Mouse (Mus musculus) stomach, embryonic 15.5 days (tissue): ENCODE results near the gene Bcl7a. TPM values are rescaled to one million over a fixed set of nuclear protein-coding genes. Genes with fewer than 3 reads are reported as not detected.

Source experiments
- ATAC-seq: fragments of 200-750 bp; cut with Nextera tagmentation; 2 replicates; pipeline ENCODE4 v1.8.0; 2017; ENCODE audit warnings: low read depth, moderate number of reproducible peaks, moderate TSS enrichment; ENCODE audit not compliant: insufficient read depth, low FRiP score
- H3K27ac ChIP-seq: fragments of 300-500 bp; sonication (generic); 2 replicates; pipeline ENCODE4 v1.5.1; 2015; ENCODE audit warnings: mild to moderate bottlenecking, inconsistent platforms
- H3K27me3 ChIP-seq: fragments of 300-500 bp; sonication (generic); replicated peaks from 2 replicates; pipeline ENCODE4 v1.6.1; 2015; ENCODE audit warnings: inconsistent platforms
- H3K36me3 ChIP-seq: fragments of 300-500 bp; sonication (generic); 2 replicates; pipeline ENCODE4 v1.6.1; 2015; ENCODE audit warnings: inconsistent platforms
- H3K4me1 ChIP-seq: fragments of 300-500 bp; sonication (generic); 2 replicates; pipeline ENCODE4 v1.6.1; 2015; ENCODE audit warnings: inconsistent platforms
- H3K4me2 ChIP-seq: fragments of 300-500 bp; sonication (generic); 2 replicates; pipeline ENCODE4 v1.6.1; 2015; ENCODE audit warnings: mild to moderate bottlenecking, inconsistent platforms
- H3K4me3 ChIP-seq: fragments of 300-500 bp; sonication (generic); replicated peaks from 2 replicates; pipeline ENCODE4 v1.5.1; 2015; ENCODE audit warnings: inconsistent platforms
- H3K9ac ChIP-seq: fragments of 300-500 bp; sonication (generic); 2 replicates; pipeline ENCODE4 v1.6.1; 2015; ENCODE audit warnings: inconsistent platforms
- H3K9me3 ChIP-seq: fragments of 300-500 bp; sonication (generic); 2 replicates; pipeline ENCODE4 v1.6.1; 2016; ENCODE audit warnings: inconsistent platforms
- WGBS: fragments of 180-500 bp; shearing (Covaris S2); methylation state at CpG from one replicate; pipeline ENCODE4 v1.1.7; 2015; 5-methylcytosine and 5-hydroxymethylcytosine counted together
- polyA plus RNA-seq: library from polyadenylated mRNA; unstranded; fragments of >200 nt; fragmentation: Nextera tagmentation; extraction: Ambion mirVana; gene quantifications from 2 replicates; pipeline ENCODE4 v1.2.1, GENCODE M21; 2015

Gene Bcl7a
- polyA plus RNA-seq, 1 experiment from 2014 or later: 19.9 TPM

DNA sequence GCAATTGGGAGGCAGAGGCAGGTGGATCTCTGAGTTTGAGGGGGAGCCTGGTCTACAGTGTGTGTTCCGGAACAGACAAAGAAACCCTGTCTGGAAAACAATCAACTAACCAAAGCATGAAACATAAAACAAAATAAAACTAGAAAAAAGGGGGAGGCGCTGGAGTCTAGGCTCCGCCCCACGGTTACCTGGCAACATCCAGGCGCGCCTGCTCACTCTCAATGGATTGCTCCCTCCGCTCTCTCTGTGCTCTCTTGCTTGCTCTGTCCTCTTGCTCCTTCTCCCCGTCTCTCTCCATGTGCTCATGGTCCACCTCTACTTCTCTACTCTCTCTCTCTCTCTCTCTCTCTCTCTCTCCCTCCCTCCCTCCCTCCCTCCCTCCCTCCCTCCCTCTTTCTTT lies 39.1 kb downstream of the Bcl7a start:
- 90% methylated on average over 8 of the region's 8 CpGs for WGBS

DNA sequence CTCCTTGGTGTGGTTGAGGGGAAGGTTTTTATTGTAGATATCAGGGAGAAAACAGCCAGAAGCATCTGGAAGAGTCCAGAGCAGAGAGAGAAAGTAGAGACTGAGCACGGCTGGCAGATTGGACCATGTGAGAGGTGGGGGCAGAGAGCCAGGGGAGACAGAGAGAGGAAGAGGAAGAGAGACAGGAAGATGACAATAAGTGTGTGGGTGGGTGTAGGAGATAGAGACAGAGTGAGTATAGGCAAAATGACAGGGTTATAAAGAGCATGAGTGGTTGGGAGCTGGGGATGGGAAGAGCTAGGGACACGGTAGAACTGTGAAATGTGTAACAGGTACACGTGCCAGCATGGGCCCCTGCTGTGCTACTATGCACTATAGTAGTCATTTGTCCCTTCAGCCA lies 44.8 kb downstream of the Bcl7a start:
- peaks cover 6% of the 10 kb centered on the region; the same call in 1 of the 2 replicates for H3K4me1 ChIP-seq
- H3K9ac ChIP-seq: no peak overlapping the region
- H3K27me3 ChIP-seq: no peaks in the 10 kb centered on the region
- no peak overlapping the region for H3K27ac ChIP-seq
- H3K4me2 ChIP-seq: no peak overlapping the region
- no peaks in the 10 kb centered on the region for H3K36me3 ChIP-seq
- no peak for ATAC-seq
- WGBS: 29% methylated on average over 3 of the region's 3 CpGs
- no peak overlapping the region for H3K4me3 ChIP-seq
- H3K9me3 ChIP-seq: no peaks in the 10 kb centered on the region

More for the DNA sequence above, 39.1 kb downstream of the Bcl7a start:
- Histone ChIP-seq H3K9me3 (no peaks in the 10 kb centered on the region), H3K27ac (no peak overlapping the region), H3K4me1 (no peaks in the 10 kb centered on the region), H3K27me3 (0 out of 2 replicates have a peak, but pooled peaks cover 3% of the 10 kb centered on the region), H3K9ac (no peak overlapping the region), H3K4me3 (no peak overlapping the region), H3K36me3 (no peaks in the 10 kb centered on the region), H3K4me2 (no peak overlapping the region)
- no peak for ATAC-seq

DNA sequence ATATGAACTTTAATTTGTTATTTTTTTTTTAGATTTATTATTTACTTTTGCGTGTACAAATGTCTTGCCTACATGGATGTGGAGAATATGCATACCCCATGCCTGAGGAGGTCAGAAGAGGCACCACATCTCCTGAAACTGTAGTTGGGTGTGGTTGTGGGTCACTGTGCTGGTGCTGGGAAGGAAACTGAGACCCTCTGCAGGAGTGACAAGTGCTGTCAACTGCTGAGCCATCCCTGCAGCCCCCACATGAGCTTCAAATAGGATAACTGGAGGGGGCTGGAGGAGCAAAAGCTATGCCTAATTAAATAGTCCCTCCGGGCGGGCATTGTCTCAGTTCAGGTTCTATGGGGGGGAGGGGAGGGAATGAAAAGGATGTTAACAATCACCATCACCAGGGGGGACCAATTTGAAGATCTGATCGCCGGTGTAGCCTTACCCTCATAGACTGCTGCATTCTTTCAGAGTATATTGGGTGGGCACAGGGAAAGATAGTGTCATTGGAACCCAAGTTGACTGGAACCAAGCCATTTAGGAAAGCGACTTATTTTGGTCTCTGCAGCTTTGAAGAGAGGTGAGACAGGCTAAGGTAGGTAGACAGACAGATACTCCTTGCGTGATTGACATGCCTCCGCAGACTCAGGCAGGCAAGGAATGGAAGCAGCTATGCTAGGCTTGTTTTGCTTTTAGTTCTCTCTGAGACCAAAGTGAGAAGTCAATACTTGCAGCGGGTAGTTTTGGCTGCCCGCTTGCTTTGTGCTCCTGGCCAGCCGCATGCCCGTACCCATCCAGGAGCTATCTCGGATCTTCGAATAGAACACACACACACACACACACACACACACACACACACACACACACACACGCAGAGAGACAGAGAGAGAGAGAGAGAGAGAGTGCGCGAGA lies 47.2 kb downstream of the Bcl7a start:
- H3K27ac ChIP-seq: no peak overlapping the region
- peaks cover 6% of the 10 kb centered on the region for H3K4me1 ChIP-seq
- H3K36me3 ChIP-seq: no peaks in the 10 kb centered on the region
- no peaks in the 10 kb centered on the region for H3K9me3 ChIP-seq
- peak overlapping the region; percentile 31 for H3K4me3 ChIP-seq
- peak overlapping the region; percentile 53 for H3K4me2 ChIP-seq
- no peak for ATAC-seq
- 11% methylated on average over 16 of the region's 17 CpGs for WGBS
- H3K27me3 ChIP-seq: no peaks in the 10 kb centered on the region
- H3K9ac ChIP-seq: no peak overlapping the region

DNA sequence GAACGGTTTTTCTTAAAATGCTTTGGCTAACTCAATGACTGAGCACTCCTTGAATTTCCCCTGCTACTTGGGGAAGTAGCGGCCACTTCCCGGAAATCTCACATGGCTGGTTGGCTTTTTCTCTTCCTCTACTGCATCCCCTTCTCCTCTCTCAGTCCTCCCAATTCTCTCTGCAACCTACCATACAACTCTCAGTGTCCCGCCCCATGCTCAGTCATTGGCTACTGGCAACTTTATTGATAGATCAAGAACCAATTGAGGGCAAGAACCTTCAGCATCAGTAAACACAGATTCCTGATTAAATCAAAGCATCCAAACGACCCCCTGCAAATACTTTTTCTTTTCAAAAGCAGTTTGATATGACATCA lies 47.8 kb downstream of the Bcl7a start:
- Histone ChIP-seq H3K4me1 (peaks cover 12% of the 10 kb centered on the region), H3K36me3 (no peaks in the 10 kb centered on the region), H3K9me3 (no peaks in the 10 kb centered on the region), H3K4me3 (peak overlapping the region; percentile 31), H3K27me3 (no peaks in the 10 kb centered on the region), H3K27ac (no peak overlapping the region), H3K4me2 (peak overlapping the region; percentile 53), H3K9ac (no peak overlapping the region)
- 12% methylated on average over 5 of the region's 5 CpGs for WGBS
- ATAC-seq: no peak

DNA sequence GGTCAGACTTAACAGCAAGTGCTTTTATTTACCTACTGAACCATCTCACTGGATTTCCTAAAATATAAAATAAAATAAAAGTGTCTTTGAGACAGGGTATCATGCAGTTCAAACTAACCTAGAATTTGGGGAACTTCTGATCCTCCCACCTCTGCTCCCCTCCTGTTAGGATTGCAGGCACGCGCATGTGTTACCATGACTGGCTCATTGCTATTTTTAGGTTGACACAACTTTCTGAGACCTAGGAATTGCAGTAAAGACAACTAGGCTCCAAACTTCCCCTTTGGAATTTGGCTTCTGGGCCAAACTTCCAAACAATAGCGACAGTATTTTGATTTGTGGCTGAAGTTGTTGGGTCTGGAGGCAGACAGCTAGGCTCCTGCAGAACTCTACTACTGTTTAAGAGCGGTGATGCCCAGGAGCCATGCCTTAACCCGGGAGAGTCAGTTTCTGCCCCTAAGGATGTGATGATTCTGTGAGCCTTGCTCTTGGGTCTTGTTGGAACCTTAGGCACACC lies 50.2 kb downstream of the Bcl7a start:
- Histone ChIP-seq H3K4me3 (peak overlapping the region; percentile 89), H3K4me1 (peaks cover 28% of the 10 kb centered on the region), H3K27ac (peak overlapping the region; percentile 90), H3K9ac (no peak overlapping the region), H3K27me3 (no peaks in the 10 kb centered on the region), H3K4me2 (peak overlapping the region; percentile 75), H3K36me3 (no peaks in the 10 kb centered on the region), H3K9me3 (no peaks in the 10 kb centered on the region)
- 12% methylated on average over 5 of the region's 5 CpGs for WGBS
- ATAC-seq: 0 out of 2 replicates have a peak, but pooled peaks have one; percentile 3

DNA sequence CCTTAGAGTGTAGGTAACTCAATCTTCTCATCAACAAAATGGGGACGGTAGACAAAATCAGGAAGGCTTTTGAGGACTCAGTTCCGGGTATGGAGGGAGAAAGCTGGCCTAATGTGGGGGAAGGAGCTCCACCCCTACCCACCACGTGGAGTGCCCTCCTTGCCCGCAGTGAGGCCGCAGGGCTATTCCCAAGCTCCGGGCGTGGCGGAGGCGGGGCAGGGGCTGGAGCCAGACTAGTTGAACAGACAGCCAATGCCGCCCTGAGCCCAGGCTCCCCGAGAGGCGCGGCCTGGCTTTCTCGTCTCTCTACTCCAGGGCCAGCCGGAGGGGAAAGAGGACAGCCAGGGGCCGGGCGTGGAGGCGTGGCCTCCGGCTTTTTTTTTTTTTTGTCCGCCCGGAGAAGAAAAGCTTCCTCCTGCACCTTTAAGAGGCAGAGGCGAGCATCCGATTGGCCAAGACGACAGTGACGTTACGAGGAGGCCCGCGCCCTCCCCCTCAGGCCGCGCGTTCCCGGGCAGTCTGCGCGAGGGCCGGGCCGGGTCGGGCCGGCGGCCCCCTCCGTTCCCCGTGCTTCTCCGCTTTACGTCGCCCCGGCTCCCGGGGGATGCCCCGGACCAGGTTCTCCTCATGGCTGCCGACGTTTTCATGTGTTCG lies 50.8 kb downstream of the Bcl7a start, which contains the start of gene Mlxip:
Mlxip (plus strand) TSS at position 496 of the 654 bp plus-strand sequence.
- Histone ChIP-seq H3K9me3 (no peaks in the 10 kb centered on the region), H3K27ac (peak within 1 kb of the TSS; percentile 90), H3K4me3 (peak within 1 kb of the TSS; percentile 89), H3K27me3 (no peaks in the 10 kb centered on the region), H3K9ac (peak within 1 kb of the TSS; percentile 90), H3K36me3 (no peaks in the 10 kb centered on the region), H3K4me1 (peaks cover 28% of the 10 kb centered on the region), H3K4me2 (peak within 1 kb of the TSS; percentile 75)
- peak; percentile 98 for ATAC-seq
- WGBS: under 1% methylated on average over 42 of the region's 50 CpGs

DNA sequence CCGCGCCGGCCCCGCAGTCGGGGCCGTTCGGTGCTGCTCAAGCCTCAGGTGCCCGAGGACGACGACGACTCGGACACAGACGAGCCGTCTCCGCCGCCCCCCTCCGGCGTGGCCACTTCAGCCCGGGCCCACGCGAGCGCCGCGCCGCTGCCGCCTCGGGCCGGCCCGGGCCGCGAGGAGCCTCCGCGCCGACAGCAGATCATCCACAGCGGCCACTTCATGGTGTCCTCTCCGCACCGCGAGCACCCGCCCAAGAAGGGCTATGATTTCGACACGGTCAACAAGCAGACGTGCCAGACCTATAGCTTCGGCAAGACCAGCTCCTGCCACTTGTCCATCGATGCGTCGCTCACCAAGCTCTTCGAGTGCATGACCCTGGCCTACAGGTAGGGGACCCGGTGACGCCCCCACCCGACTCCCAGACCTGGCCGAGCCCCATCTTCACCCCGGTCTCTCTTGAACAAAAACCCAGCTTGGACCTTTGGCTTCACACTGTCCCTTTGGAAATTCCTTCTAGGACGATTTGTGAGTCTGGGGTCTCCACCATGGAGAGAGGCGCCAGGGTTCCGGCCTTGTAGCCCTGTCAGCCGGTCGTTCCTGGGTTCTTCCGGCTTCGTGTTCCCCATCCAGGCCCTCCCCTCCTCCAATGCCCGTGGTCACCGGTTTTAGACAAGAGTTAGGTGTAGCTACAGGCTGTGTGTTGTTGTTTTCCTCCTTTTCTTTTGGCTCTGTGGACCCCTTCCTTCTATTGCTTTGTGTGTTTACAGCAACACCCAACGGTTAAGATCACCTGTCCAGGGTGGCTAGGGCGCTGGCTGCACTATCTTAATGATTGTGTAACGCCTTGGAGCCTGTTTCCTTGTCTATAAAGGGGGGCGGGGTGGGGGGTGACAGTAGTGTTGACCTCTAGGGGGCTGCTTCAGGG lies 51.6 kb downstream of the Bcl7a start:
- Histone ChIP-seq H3K9me3 (no peaks in the 10 kb centered on the region), H3K9ac (peak overlapping the region; percentile 90), H3K4me2 (peak overlapping the region; percentile 75), H3K27me3 (no peaks in the 10 kb centered on the region), H3K36me3 (no peaks in the 10 kb centered on the region), H3K4me3 (peak overlapping the region; percentile 89), H3K27ac (peak overlapping the region; percentile 90), H3K4me1 (peaks cover 28% of the 10 kb centered on the region)
- ATAC-seq: 0 out of 2 replicates have a peak, but pooled peaks have one; percentile 1
- WGBS: under 1% methylated on average over 64 of the region's 65 CpGs

DNA sequence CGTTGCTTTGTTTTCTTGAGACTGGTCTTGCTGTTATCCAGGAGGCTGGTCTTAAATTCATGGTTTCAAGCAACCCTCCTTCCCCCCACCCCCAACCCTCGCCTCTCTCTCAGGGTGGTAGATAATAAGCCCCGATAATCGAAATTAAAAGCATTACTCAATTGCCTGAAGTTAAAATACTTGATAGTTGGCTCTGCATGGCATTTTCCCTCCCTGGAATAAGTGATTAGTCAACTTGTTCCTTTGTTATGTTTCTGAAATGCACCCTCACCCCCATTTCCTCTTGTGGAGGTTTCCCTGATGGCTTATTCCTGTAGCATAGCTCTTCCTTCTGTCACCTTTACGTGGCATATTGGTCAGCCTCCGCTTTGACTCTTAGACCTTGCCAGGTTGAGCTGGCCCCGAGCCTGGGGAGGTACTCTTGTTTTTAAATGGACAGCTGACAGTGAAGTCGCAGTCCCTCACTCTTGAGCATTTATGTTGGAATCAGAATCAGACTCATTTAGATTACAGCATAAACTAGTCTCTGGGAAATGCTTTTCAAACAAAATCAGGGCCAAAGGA lies 53.3 kb downstream of the Bcl7a start:
- 47% methylated on average over 8 of the region's 8 CpGs for WGBS
- Histone ChIP-seq H3K27me3 (no peaks in the 10 kb centered on the region), H3K9ac (no peak overlapping the region), H3K36me3 (no peaks in the 10 kb centered on the region), H3K27ac (no peak overlapping the region), H3K4me2 (peak overlapping the region; percentile 75), H3K4me1 (peaks cover 22% of the 10 kb centered on the region), H3K9me3 (no peaks in the 10 kb centered on the region), H3K4me3 (peak overlapping the region; percentile 89)
- ATAC-seq: no peak

DNA sequence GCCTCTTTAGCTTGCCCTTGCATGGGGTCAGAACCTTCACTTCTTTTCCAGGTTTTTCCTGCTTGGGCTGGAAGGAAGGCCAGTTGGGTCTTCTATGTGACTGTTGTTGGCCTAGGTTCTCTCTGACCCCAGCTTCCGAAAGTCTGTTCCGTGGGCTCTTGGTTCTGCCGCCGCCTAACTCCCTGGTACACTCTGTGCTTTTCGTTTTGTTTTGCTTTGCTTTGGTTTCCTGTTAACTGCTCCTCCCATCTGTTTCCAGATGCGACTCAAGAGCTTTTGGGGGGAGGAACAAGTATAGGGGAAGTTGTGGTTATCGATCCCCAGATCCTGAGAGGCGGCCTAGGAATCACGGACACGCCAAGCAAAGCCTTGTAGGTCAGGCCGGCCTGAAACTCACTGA lies 54.2 kb downstream of the Bcl7a start:
- peak overlapping the region; percentile 75 for H3K4me2 ChIP-seq
- ATAC-seq: no peak
- H3K9ac ChIP-seq: no peak overlapping the region
- no peak overlapping the region for H3K27ac ChIP-seq
- H3K9me3 ChIP-seq: no peaks in the 10 kb centered on the region
- H3K4me1 ChIP-seq: peaks cover 22% of the 10 kb centered on the region
- H3K27me3 ChIP-seq: no peaks in the 10 kb centered on the region
- 69% methylated on average over 11 of the region's 11 CpGs for WGBS
- H3K4me3 ChIP-seq: peak overlapping the region; percentile 5; the same call in 1 of the 2 replicates
- no peaks in the 10 kb centered on the region for H3K36me3 ChIP-seq

DNA sequence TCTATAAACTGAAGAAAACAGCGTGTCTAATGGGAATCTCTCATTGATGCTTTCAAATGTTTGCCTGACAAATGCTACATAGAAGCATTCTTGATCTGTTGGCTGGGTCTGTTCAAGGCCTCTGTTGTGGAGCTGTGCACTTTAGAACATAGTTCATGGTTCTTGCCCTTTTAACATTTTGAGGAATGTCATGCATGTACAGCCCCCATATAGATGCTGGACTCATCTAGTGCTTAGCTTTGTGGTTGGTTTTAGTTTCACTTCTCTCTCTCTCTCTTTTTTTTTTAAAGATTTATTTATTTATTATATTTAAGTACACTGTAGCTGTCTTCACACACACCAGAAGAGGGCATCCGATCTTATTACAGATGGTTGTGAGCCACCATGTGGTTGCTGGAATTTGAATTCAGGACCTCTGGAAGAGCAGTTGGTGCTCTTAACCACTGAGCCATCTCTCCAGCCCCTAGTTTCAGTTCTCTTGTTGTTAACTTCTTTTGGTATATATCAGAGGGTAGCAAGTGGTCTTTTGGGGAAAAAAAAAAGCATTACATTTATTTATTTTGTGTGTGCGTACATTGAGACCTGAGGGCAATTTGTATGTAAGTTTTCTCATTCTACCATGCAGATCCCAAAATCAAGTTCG lies 55.3 kb downstream of the Bcl7a start:
- Histone ChIP-seq H3K27me3 (no peaks in the 10 kb centered on the region), H3K4me1 (peaks cover 22% of the 10 kb centered on the region), H3K36me3 (no peaks in the 10 kb centered on the region), H3K4me3 (no peak overlapping the region), H3K9me3 (no peaks in the 10 kb centered on the region), H3K27ac (no peak overlapping the region), H3K9ac (no peak overlapping the region), H3K4me2 (no peak overlapping the region)
- WGBS: 86% methylated on average over 4 of the region's 4 CpGs
- no peak for ATAC-seq
